29 mouse cellular contexts compared by ENCODE assay signal in the genomic region with DNA sequence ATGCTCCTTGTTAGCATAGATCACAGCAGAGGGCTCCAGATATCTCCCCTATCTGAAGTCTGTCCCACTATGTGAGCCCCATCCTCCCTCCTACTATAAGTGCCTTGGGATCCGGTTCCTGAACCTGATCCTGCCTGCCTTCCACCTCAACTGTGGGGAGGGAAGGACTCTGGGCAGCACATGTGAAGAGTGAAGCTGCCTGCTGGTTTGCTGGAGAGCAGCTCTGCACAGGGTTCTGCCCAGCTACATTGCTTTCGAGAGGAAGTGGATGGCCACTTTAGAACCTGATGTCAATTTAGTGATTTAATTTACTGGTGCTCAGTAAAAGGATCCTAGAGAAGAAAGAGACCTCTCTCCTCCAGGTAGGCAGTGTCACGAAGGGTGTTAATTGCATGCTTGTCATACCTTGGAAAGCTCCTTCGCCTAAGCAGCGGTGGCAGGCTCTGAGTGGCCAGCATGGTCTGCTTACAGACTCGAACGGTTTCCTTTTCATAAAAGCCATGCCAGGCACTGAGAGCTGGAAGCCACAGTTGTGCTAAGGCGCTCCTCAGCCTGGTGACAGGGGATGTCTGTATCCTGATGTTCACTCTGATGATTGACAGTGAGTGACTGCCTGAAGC. TPM values are rescaled to one million over a fixed set of nuclear protein-coding genes. Genes with fewer than 3 reads are reported as not detected.
DNase-seq lines count a peak whose midpoint lies in the region; ATAC-seq and TF ChIP-seq lines count a peak whose summit lies in the region.
"Had no signal": no experiment of that assay in that cellular context is flagged by ENCODE, and none has a peak within 500 bp of the region (broad histone marks: within the 10 kb centered on the region; RNA-seq: fewer than 3 reads in every experiment).

No protein-coding gene starts in this region.

- ATAC-seq in forebrain, embryonic 13.5 days: no peak
- peak; percentile 70; the same call in 1 of the 2 replicates for ATAC-seq in lung, postnatal 0 days
- ATAC-seq: activated CD4-positive, CD25-positive, alpha-beta regulatory T cell, adult 4 months; forebrain, embryonic 14.5 days; inflammation-experienced regulatory T-cells, adult 6 months; midbrain, embryonic 15.5 days had no signal

- H3K27me3 ChIP-seq in forebrain, embryonic 10.5 days (ENCODE audit: poor library complexity, severe bottlenecking): no peaks in the 10 kb centered on the region
- no peaks in the 10 kb centered on the region for H3K27me3 ChIP-seq in forebrain, embryonic 13.5 days
- no peaks in the 10 kb centered on the region for H3K27me3 ChIP-seq in lung, postnatal 0 days (replicated peaks; ENCODE audit: insufficient read depth, low read length)
- H3K27me3 ChIP-seq: embryonic facial prominence, embryonic 13.5 days; heart, embryonic 13.5 days; lung, embryonic 15.5 days; midbrain, embryonic 15.5 days; neural tube, embryonic 13.5 days; stomach, embryonic 15.5 days had no signal

- peak; percentile 10 for DNase-seq in forebrain, embryonic 10.5 days (ENCODE audit: extremely low spot score, low spot score)
- peak; percentile 1 for DNase-seq in kidney, postnatal 10 days
- no peak for DNase-seq in kidney, postnatal 4 days
- DNase-seq in lung, postnatal 0 days (ENCODE audit: low spot score): peak; percentile 43
- no peak for DNase-seq in lung, postnatal 10 days
- DNase-seq in urinary bladder, postnatal 4 days (ENCODE audit: low spot score in 2 of 2): peak; percentile 14 to 36
- DNase-seq in urinary bladder, adult 18-20 months (ENCODE audit: low spot score in 2 of 2): no peak
- DNase-seq: adrenal gland, adult 8-10 months; cerebellum, adult 2 months; cerebellum, postnatal 25 days; heart, postnatal 14 days; kidney, adult 8-10 months; kidney, postnatal 14 days; right cerebral cortex, postnatal 4 days had no signal

- no peak overlapping the region for H3K4me2 ChIP-seq in forebrain, embryonic 13.5 days
- no peak overlapping the region for H3K4me2 ChIP-seq in lung, postnatal 0 days (replicated peaks; ENCODE audit: low read depth, low read length)
- H3K4me2 ChIP-seq: embryonic facial prominence, embryonic 13.5 days; heart, embryonic 13.5 days; hindbrain, embryonic 14.5 days; lung, embryonic 15.5 days; midbrain, embryonic 15.5 days; neural tube, embryonic 13.5 days; stomach, embryonic 15.5 days had no signal

- no peak for TF ChIP-seq EP300 in lung, postnatal 0 days (IDR thresholded peaks at IDR 0.05)

- no peaks in the 10 kb centered on the region for H3K9me3 ChIP-seq in forebrain, embryonic 10.5 days
- no peaks in the 10 kb centered on the region for H3K9me3 ChIP-seq in forebrain, embryonic 13.5 days (replicated peaks)
- H3K9me3 ChIP-seq in lung, postnatal 0 days (ENCODE audit: low read length): no peaks in the 10 kb centered on the region
- H3K9me3 ChIP-seq: embryonic facial prominence, embryonic 13.5 days; heart, embryonic 13.5 days; lung, embryonic 15.5 days; midbrain, embryonic 15.5 days; neural tube, embryonic 13.5 days; stomach, embryonic 15.5 days had no signal

- H3K4me1 ChIP-seq in forebrain, embryonic 10.5 days: no peaks in the 10 kb centered on the region
- H3K4me1 ChIP-seq in forebrain, embryonic 13.5 days: no peaks in the 10 kb centered on the region
- no peaks in the 10 kb centered on the region for H3K4me1 ChIP-seq in lung, postnatal 0 days (ENCODE audit: insufficient read depth, low read depth, low read length)
- H3K4me1 ChIP-seq: embryonic facial prominence, embryonic 13.5 days; heart, embryonic 13.5 days; lung, embryonic 15.5 days; megakaryocyte, embryonic 14.5 days; midbrain, embryonic 15.5 days; neural tube, embryonic 13.5 days; stomach, embryonic 15.5 days had no signal

- H3K4me3 ChIP-seq in forebrain, embryonic 10.5 days: no peak overlapping the region
- no peak overlapping the region for H3K4me3 ChIP-seq in forebrain, embryonic 13.5 days
- H3K4me3 ChIP-seq in lung, postnatal 0 days (ENCODE audit: low read depth, low read length): no peak overlapping the region
- H3K4me3 ChIP-seq: embryonic facial prominence, embryonic 13.5 days; erythroblast, embryonic 14.5 days; heart, embryonic 13.5 days; layer of hippocampus, adult 2 months; lung, embryonic 15.5 days; megakaryocyte, embryonic 14.5 days; midbrain, embryonic 15.5 days; neural tube, embryonic 13.5 days; stomach, embryonic 15.5 days had no signal

- no peak overlapping the region for H3K27ac ChIP-seq in forebrain, embryonic 10.5 days
- H3K27ac ChIP-seq in forebrain, embryonic 13.5 days: no peak overlapping the region
- no peak overlapping the region for H3K27ac ChIP-seq in lung, postnatal 0 days (ENCODE audit: low read length)
- H3K27ac ChIP-seq: embryonic facial prominence, embryonic 13.5 days; heart, embryonic 13.5 days; hindbrain, embryonic 14.5 days; layer of hippocampus, adult 2 months; lung, embryonic 15.5 days; midbrain, embryonic 15.5 days; neural tube, embryonic 13.5 days; stomach, embryonic 15.5 days had no signal

- WGBS in forebrain, embryonic 10.5 days: 76% methylated on average over 8 of the region's 8 CpGs
- WGBS in forebrain, embryonic 13.5 days: 82% methylated on average over 8 of the region's 8 CpGs
- WGBS in lung, postnatal 0 days: 36% methylated on average over 8 of the region's 8 CpGs

- TF ChIP-seq CTCF in lung, postnatal 0 days (IDR thresholded peaks at IDR 0.05): no peak

- no peak overlapping the region for H3K9ac ChIP-seq in forebrain, embryonic 13.5 days
- no peak overlapping the region for H3K9ac ChIP-seq in lung, postnatal 0 days (replicated peaks; ENCODE audit: low read depth)
- H3K9ac ChIP-seq: embryonic facial prominence, embryonic 13.5 days; heart, embryonic 13.5 days; hindbrain, embryonic 14.5 days; lung, embryonic 15.5 days; midbrain, embryonic 15.5 days; neural tube, embryonic 13.5 days; stomach, embryonic 15.5 days had no signal

- no peaks in the 10 kb centered on the region for H3K36me3 ChIP-seq in forebrain, embryonic 10.5 days (replicated peaks)
- no peaks in the 10 kb centered on the region for H3K36me3 ChIP-seq in forebrain, embryonic 13.5 days (ENCODE audit: poor library complexity, severe bottlenecking)
- H3K36me3 ChIP-seq in lung, postnatal 0 days (ENCODE audit: insufficient read depth, low read length): no peaks in the 10 kb centered on the region
- H3K36me3 ChIP-seq: embryonic facial prominence, embryonic 13.5 days; heart, embryonic 13.5 days; lung, embryonic 15.5 days; midbrain, embryonic 15.5 days; neural tube, embryonic 13.5 days; stomach, embryonic 15.5 days had no signal

RNA-seq across cellular contexts. Expression of a gene that starts 45.3 kb away (rescaled TPM):
- not detected in 2 replicates for polyA plus RNA-seq in forebrain, embryonic 10.5 days (2016; fragmentation: Nextera tagmentation; extraction: Ambion mirVana)
- 1.7 and 2.1 TPM in 2 replicates for polyA plus RNA-seq in forebrain, embryonic 13.5 days (2015; fragmentation: Nextera tagmentation; extraction: Ambion mirVana)
- polyA plus RNA-seq in lung, postnatal 0 days (2015; fragmentation: Nextera tagmentation; extraction: Ambion mirVana): 0.88 and 1.1 TPM in 2 replicates
- polyA plus RNA-seq: activated CD4-positive, CD25-positive, alpha-beta regulatory T cell, adult 4 months; erythroblast, embryonic 14.5 days; liver, adult 2 months had no signal

Comparison
In these comparisons a context has a peak if more than half of its experiments do, and no peak if none do; other contexts are left out.
1. DNase-seq: peak in forebrain, embryonic 10.5 days (single experiment), kidney, postnatal 10 days (single experiment), lung, postnatal 0 days (single experiment) and urinary bladder, postnatal 4 days (2 of 2); none in kidney, postnatal 4 days (0 of 2), lung, postnatal 10 days (single experiment) and urinary bladder, adult 18-20 months (0 of 2).